Mouse (Mus musculus) 3T3-L1 (cell line): ENCODE measurements around the gene Ankfy1.

Experiments
- DNase-seq: peaks from one replicate; pipeline ENCODE4 v3.0.0-alpha.2; 2015; ENCODE audit warnings: low read depth, low spot score

The Ankfy1 gene

GRCm38 (mm10) chr11:72689551-72690510 lies at the start of gene Ankfy1:
TSS of gene Ankfy1 (plus strand) at chr11:72690006.
- DNase-seq: peak; percentile 96

- no peak for DNase-seq
These were observed 47.1 kb upstream of the Ankfy1 start for GRCm38 (mm10) chr11:72642730-72643129.

- DNase-seq: peak; percentile 8
These were observed 44.4 kb upstream of the Ankfy1 start for GRCm38 (mm10) chr11:72645386-72645785.

GRCm38 (mm10) chr11:72650347-72650746 lies 39.5 kb upstream of the Ankfy1 start:
- DNase-seq: no peak

- DNase-seq: peak; percentile 53
These were observed 29.9 kb upstream of the Ankfy1 start for GRCm38 (mm10) chr11:72659918-72660317.

GRCm38 (mm10) chr11:72660359-72660758 lies 29.4 kb upstream of the Ankfy1 start:
- DNase-seq: no peak

- DNase-seq: no peak
These were observed 25.2 kb upstream of the Ankfy1 start for GRCm38 (mm10) chr11:72664641-72665040.

- no peak for DNase-seq
These were observed 19.2 kb upstream of the Ankfy1 start for GRCm38 (mm10) chr11:72670634-72671033.

GRCm38 (mm10) chr11:72671294-72671988 lies 18.4 kb upstream of the Ankfy1 start:
- no peak for DNase-seq

GRCm38 (mm10) chr11:72672438-72672837 lies 17.4 kb upstream of the Ankfy1 start:
- DNase-seq: no peak

GRCm38 (mm10) chr11:72675280-72675679 lies 14.5 kb upstream of the Ankfy1 start:
- DNase-seq: no peak

GRCm38 (mm10) chr11:72680726-72681125 lies 9.1 kb upstream of the Ankfy1 start:
- peak; percentile 53 for DNase-seq

GRCm38 (mm10) chr11:72683402-72683801 lies 6.4 kb upstream of the Ankfy1 start:
- DNase-seq: no peak

- DNase-seq: no peak
These were observed 3.1 kb upstream of the Ankfy1 start for GRCm38 (mm10) chr11:72686697-72687096.

GRCm38 (mm10) chr11:72688242-72688641 lies 1.6 kb upstream of the Ankfy1 start:
- peak; percentile 40 for DNase-seq

- DNase-seq: no peak
These were observed 691 bp upstream of the Ankfy1 start for GRCm38 (mm10) chr11:72689115-72689514.

GRCm38 (mm10) chr11:72692353-72692752 lies 2.5 kb downstream of the Ankfy1 start:
- no peak for DNase-seq

- DNase-seq: no peak
These were observed 5.2 kb downstream of the Ankfy1 start for GRCm38 (mm10) chr11:72695025-72695424.

- DNase-seq: no peak
These were observed 6.7 kb downstream of the Ankfy1 start for GRCm38 (mm10) chr11:72696368-72696971.

GRCm38 (mm10) chr11:72697323-72697722 lies 7.5 kb downstream of the Ankfy1 start:
- no peak for DNase-seq

- DNase-seq: peak; percentile 58
These were observed 15.3 kb downstream of the Ankfy1 start for GRCm38 (mm10) chr11:72705111-72705510.

- DNase-seq: no peak
These were observed 22.9 kb downstream of the Ankfy1 start for GRCm38 (mm10) chr11:72712721-72713120.
